Mouse (Mus musculus) monocyte, adult 5-6 weeks (primary cell): Measurements from ENCODE around the gene Calhm2. TPM values are rescaled to one million over a fixed set of nuclear protein-coding genes. Genes with fewer than 3 reads are reported as not detected.
"Not testable (repeated sequence)": the region's sequence is repeated elsewhere in the genome, so short reads cannot be mapped to it uniquely, and the experiment has no call there.

Source experiments
- ATAC-seq: fragments of 153-309, 156-312 bp; replicated peaks from 2 replicates; pipeline ENCODE4 v1.8.0; 2017; ENCODE audit warnings: mild to moderate bottlenecking; ENCODE audit not compliant: low TSS enrichment, insufficient number of reproducible peaks, severe bottlenecking, poor library complexity, low FRiP score
- total RNA-seq: library from RNA; stranded (forward); fragments of 200-1000, 200-491, 200-594 nt; gene quantifications from 3 replicates; pipeline ENCODE4 v1.2.3, GENCODE M21; 2017

The Calhm2 gene
- total RNA-seq, 1 experiment from 2014 or later = 28.2 TPM

- no peak for ATAC-seq
Observed at GRCm38 (mm10) chr19:47157664-47158063, 19.6 kb upstream of the Calhm2 start, which contains the start of gene Calhm3. Gene Calhm3 (minus strand): TSS chr19:47157764.

GRCm38 (mm10) chr19:47153767-47154166, 15.7 kb upstream of the Calhm2 start:
- ATAC-seq = no peak

- ATAC-seq = no peak
Observed at GRCm38 (mm10) chr19:47152062-47152369, 13.9 kb upstream of the Calhm2 start.

GRCm38 (mm10) chr19:47151332-47152061, 13.4 kb upstream of the Calhm2 start:
- ATAC-seq = no peak; the same call in 1 of the 2 replicates

- ATAC-seq = no peak
Observed at GRCm38 (mm10) chr19:47149854-47150253, 11.8 kb upstream of the Calhm2 start.

- ATAC-seq = no peak
Observed at GRCm38 (mm10) chr19:47148267-47148847, 10.3 kb upstream of the Calhm2 start.

GRCm38 (mm10) chr19:47144154-47144553, 6.1 kb upstream of the Calhm2 start, which contains the start of gene Calhm1:
Gene Calhm1 (minus strand): TSS chr19:47144254.
- no peak for ATAC-seq

GRCm38 (mm10) chr19:47142438-47142837, 4.3 kb upstream of the Calhm2 start:
- ATAC-seq = no peak

GRCm38 (mm10) chr19:47139611-47140010, 1.5 kb upstream of the Calhm2 start:
- not testable (repeated sequence) for ATAC-seq

GRCm38 (mm10) chr19:47137051-47137581, 978 bp downstream of the Calhm2 start:
- ATAC-seq = peak; percentile 41

GRCm38 (mm10) chr19:47136170-47136569, 1.9 kb downstream of the Calhm2 start:
- no peak for ATAC-seq

- no peak for ATAC-seq
Observed at GRCm38 (mm10) chr19:47135568-47135967, 2.5 kb downstream of the Calhm2 start.

- ATAC-seq = peak; percentile 86
Observed at GRCm38 (mm10) chr19:47133161-47133560, 4.9 kb downstream of the Calhm2 start.

- no peak for ATAC-seq
Observed at GRCm38 (mm10) chr19:47130551-47131125, 7.5 kb downstream of the Calhm2 start.

GRCm38 (mm10) chr19:47128835-47129234, 9.3 kb downstream of the Calhm2 start:
- ATAC-seq = no peak

- no peak for ATAC-seq
Observed at GRCm38 (mm10) chr19:47128164-47128563, 9.9 kb downstream of the Calhm2 start.

- ATAC-seq = 0 out of 2 replicates have a peak, but pooled peaks have one; percentile 66
Observed at GRCm38 (mm10) chr19:47122802-47123201, 15.3 kb downstream of the Calhm2 start.

GRCm38 (mm10) chr19:47121054-47121453, 17.0 kb downstream of the Calhm2 start:
- peak; percentile 78 for ATAC-seq

- no peak for ATAC-seq
Observed at GRCm38 (mm10) chr19:47118634-47119033, 19.5 kb downstream of the Calhm2 start.
